Mouse (Mus musculus): Measurements from ENCODE around the gene Kcna3. TPM values are rescaled to one million over a fixed set of nuclear protein-coding genes. Genes with fewer than 3 reads are reported as not detected.

The Kcna3 gene
- polyA plus RNA-seq (2015; fragmentation: Nextera tagmentation; extraction: Ambion mirVana): 7.9 and 9.2 TPM in 2 replicates

DNA sequence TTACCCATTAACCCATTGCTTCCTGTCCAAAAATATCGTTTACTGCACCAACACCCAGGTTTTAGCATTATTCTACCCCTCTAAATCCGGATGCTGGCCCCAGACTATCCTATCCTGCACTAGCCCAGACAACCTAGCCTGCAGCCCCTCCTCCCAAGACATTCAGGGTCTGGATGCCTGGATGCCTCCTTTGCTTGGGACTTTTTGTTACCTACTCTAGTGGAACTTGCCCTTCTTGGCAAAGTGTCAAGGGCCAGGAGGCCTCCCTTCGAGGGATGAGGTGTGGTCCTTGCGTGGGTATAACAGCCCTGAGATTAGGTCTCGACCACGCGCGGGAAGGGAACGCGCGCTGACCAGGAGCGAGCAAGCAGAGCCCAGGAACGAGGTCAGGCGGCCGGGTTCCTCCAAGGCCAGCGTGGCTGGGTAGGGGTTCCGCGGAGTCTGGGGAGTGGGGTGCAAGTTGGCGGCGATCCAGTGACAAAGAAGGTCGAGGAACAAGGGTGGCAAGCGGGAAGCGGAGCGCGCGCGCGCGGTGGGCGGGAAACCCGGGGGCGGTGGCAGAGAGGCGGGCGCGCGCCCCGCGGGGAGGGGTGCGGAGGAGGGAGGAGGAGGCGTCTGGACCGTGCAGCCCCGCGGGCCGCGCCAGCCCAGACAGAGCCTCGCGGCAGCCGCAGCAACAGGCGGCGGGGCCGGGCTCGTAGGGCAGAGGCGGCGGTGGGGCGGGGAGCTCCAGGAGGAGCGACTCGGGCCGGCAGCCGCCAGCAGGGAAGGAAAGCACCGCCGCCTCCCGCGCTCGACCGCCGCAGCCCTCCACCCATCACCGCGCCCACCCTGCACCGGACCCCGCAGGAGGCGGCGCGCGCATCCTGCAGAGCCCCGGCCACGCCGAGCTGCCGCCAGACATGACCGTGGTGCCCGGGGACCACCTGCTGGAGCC is at the start of gene Kcna3:
Gene Kcna3, plus strand, starts transcription at position 649 of the 937 bp plus-strand sequence.
- Histone ChIP-seq H3K4me2 (peak within 1 kb of the TSS; percentile 86), H3K4me1 (peaks cover 43% of the 10 kb centered on the region), H3K9ac (replicated peaks) (peak within 1 kb of the TSS; percentile 83), H3K9me3 (replicated peaks) (no peaks in the 10 kb centered on the region), H3K36me3 (no peaks in the 10 kb centered on the region), H3K27ac (replicated peaks) (peak within 1 kb of the TSS; percentile 80), H3K4me3 (replicated peaks) (peak within 1 kb of the TSS; percentile 69), H3K27me3 (replicated peaks) (no peaks in the 10 kb centered on the region)
- peak; percentile 95 for ATAC-seq (ENCODE audit: low FRiP score)
- under 1% methylated on average over 52 of the region's 80 CpGs for WGBS

GRCm38 (mm10) chr3:106991334-106991733 is 44.6 kb upstream of the Kcna3 start:
- H3K27me3 ChIP-seq (replicated peaks): no peaks in the 10 kb centered on the region
- H3K36me3 ChIP-seq: no peaks in the 10 kb centered on the region
- H3K27ac ChIP-seq (replicated peaks): no peak overlapping the region
- no peak overlapping the region for H3K4me2 ChIP-seq
- H3K4me3 ChIP-seq (replicated peaks): no peak overlapping the region
- no peaks in the 10 kb centered on the region for H3K9me3 ChIP-seq (replicated peaks)
- H3K9ac ChIP-seq (replicated peaks): no peak overlapping the region
- 63% methylated on average over 1 of the region's 1 CpGs for WGBS
- no peak for ATAC-seq (ENCODE audit: low FRiP score)
- no peaks in the 10 kb centered on the region for H3K4me1 ChIP-seq

- Histone ChIP-seq H3K9me3 (replicated peaks) (no peaks in the 10 kb centered on the region), H3K4me2 (no peak overlapping the region), H3K4me1 (no peaks in the 10 kb centered on the region), H3K27me3 (replicated peaks) (no peaks in the 10 kb centered on the region), H3K9ac (replicated peaks) (no peak overlapping the region), H3K4me3 (replicated peaks) (no peak overlapping the region), H3K27ac (replicated peaks) (no peak overlapping the region), H3K36me3 (no peaks in the 10 kb centered on the region)
- 72% methylated on average over 1 of the region's 1 CpGs for WGBS
- ATAC-seq (ENCODE audit: low FRiP score): no peak
Observed at GRCm38 (mm10) chr3:106995347-106995746, 40.6 kb upstream of the Kcna3 start.

DNA sequence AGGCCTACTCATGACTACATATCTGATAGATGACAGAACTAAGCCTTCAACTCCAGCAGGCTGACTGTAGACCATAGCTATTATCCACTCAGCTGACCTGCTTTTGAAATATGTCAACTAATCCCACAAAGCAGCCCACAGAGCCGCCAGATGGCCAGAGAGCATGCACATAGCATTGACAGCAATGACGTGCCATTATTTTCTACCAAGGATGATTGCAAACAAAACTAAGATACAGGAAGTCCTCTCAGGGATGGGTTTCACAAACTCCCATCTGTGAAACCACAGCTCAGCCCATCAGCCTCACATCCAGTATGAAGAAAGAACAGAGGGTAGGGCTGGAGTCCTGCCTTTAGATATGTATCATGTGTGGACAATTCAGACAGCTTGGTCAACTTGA is 39.8 kb upstream of the Kcna3 start:
- no peaks in the 10 kb centered on the region for H3K4me1 ChIP-seq
- H3K27me3 ChIP-seq (replicated peaks): no peaks in the 10 kb centered on the region
- H3K9ac ChIP-seq (replicated peaks): no peak overlapping the region
- H3K9me3 ChIP-seq (replicated peaks): no peaks in the 10 kb centered on the region
- no peak overlapping the region for H3K27ac ChIP-seq (replicated peaks)
- no peak overlapping the region for H3K4me3 ChIP-seq (replicated peaks)
- WGBS: 83% methylated on average over 2 of the region's 2 CpGs
- no peak overlapping the region for H3K4me2 ChIP-seq
- ATAC-seq (ENCODE audit: low FRiP score): no peak
- no peaks in the 10 kb centered on the region for H3K36me3 ChIP-seq

DNA sequence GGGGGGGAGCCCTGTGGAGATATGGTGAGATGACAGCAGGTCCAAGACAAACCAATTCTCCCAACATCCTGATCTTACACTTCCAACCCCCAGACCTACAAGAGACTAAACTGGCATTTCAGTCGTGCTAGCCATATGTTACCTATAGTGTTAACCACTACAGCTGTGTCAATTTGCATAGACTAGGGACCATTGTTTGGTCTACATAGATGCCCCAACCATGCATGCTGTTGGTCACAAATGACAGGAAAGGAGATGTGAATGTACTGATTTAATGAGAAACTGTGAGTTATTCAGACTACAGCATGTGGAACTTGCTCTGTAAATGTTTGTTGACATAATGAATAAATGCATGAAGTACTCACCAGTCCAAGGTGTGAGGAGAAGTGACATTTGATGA is 37.6 kb upstream of the Kcna3 start:
- no peaks in the 10 kb centered on the region for H3K9me3 ChIP-seq (replicated peaks)
- no peak overlapping the region for H3K9ac ChIP-seq (replicated peaks)
- H3K4me3 ChIP-seq (replicated peaks): no peak overlapping the region
- no peak overlapping the region for H3K27ac ChIP-seq (replicated peaks)
- no peaks in the 10 kb centered on the region for H3K27me3 ChIP-seq (replicated peaks)
- H3K4me2 ChIP-seq: no peak overlapping the region
- H3K4me1 ChIP-seq: no peaks in the 10 kb centered on the region
- 76% methylated on average over 1 of the region's 1 CpGs for WGBS
- ATAC-seq (ENCODE audit: low FRiP score): no peak
- no peaks in the 10 kb centered on the region for H3K36me3 ChIP-seq

GRCm38 (mm10) chr3:107000165-107000564 is 35.8 kb upstream of the Kcna3 start:
- H3K27me3 ChIP-seq (replicated peaks): no peaks in the 10 kb centered on the region
- H3K4me3 ChIP-seq (replicated peaks): no peak overlapping the region
- no peaks in the 10 kb centered on the region for H3K9me3 ChIP-seq (replicated peaks)
- 84% methylated on average over 2 of the region's 2 CpGs for WGBS
- ATAC-seq (ENCODE audit: low FRiP score): no peak
- no peaks in the 10 kb centered on the region for H3K36me3 ChIP-seq
- H3K27ac ChIP-seq (replicated peaks): no peak overlapping the region
- H3K4me2 ChIP-seq: no peak overlapping the region
- H3K9ac ChIP-seq (replicated peaks): no peak overlapping the region
- H3K4me1 ChIP-seq: no peaks in the 10 kb centered on the region

GRCm38 (mm10) chr3:107002249-107003123 is 33.5 kb upstream of the Kcna3 start:
- peak; percentile 55; the same call in 1 of the 2 replicates for ATAC-seq (ENCODE audit: low FRiP score)
- no peaks in the 10 kb centered on the region for H3K27me3 ChIP-seq (replicated peaks)
- WGBS: 61% methylated on average over 8 of the region's 8 CpGs

DNA sequence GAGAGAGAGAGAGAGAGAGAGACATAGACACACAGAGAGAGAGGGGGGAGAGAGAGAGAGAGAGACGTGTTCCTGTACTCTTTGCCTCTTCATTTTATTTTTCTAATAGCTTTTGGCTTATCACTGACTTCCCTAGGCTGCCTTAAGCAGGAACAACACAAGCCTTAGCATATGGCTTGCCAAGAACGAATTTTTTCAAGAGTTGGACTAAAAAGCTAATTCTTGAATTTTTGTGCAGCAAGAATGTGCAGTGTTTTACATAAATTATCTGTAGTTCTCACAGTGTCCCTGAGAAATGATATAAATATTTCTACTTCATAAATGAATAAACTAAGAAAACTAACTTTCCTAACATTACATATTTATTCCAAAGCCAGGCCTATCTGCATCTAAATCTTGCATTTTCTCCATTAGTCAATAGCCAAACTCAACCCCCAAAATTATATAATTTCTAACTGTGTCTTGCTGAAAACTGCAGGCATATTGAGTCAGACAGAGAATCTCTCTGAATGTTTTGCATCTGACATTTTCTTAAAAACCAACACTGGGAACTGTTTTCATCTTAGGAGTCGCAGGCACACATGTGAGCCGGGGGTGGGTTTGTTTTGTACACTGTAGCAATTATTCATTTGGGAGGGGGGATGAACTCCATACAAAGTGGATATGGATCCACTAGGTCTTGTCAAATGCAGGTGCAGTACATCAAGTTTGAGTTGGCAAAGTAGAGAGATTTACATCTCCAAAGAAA is 26.5 kb upstream of the Kcna3 start:
- H3K27me3 ChIP-seq (replicated peaks): no peaks in the 10 kb centered on the region
- H3K4me2 ChIP-seq: no peak overlapping the region
- no peaks in the 10 kb centered on the region for H3K9me3 ChIP-seq (replicated peaks)
- no peaks in the 10 kb centered on the region for H3K36me3 ChIP-seq
- H3K4me3 ChIP-seq (replicated peaks): no peak overlapping the region
- 88% methylated on average over 4 of the region's 4 CpGs for WGBS
- no peaks in the 10 kb centered on the region for H3K4me1 ChIP-seq
- no peak overlapping the region for H3K9ac ChIP-seq (replicated peaks)
- no peak for ATAC-seq (ENCODE audit: low FRiP score)
- no peak overlapping the region for H3K27ac ChIP-seq (replicated peaks)

More at GRCm38 (mm10) chr3:107002249-107003123, 33.5 kb upstream of the Kcna3 start:
- no peaks in the 10 kb centered on the region for H3K4me1 ChIP-seq
- H3K36me3 ChIP-seq: no peaks in the 10 kb centered on the region
- no peak overlapping the region for H3K9ac ChIP-seq (replicated peaks)
- H3K27ac ChIP-seq (replicated peaks): no peak overlapping the region
- H3K4me3 ChIP-seq (replicated peaks): no peak overlapping the region
- H3K9me3 ChIP-seq (replicated peaks): no peaks in the 10 kb centered on the region
- no peak overlapping the region for H3K4me2 ChIP-seq

- Histone ChIP-seq H3K27ac (replicated peaks) (no peak overlapping the region), H3K4me2 (no peak overlapping the region), H3K9ac (replicated peaks) (no peak overlapping the region), H3K4me1 (no peaks in the 10 kb centered on the region), H3K27me3 (replicated peaks) (no peaks in the 10 kb centered on the region), H3K4me3 (replicated peaks) (no peak overlapping the region), H3K9me3 (replicated peaks) (no peaks in the 10 kb centered on the region), H3K36me3 (no peaks in the 10 kb centered on the region)
- ATAC-seq (ENCODE audit: low FRiP score): no peak
- WGBS: 71% methylated on average over 2 of the region's 2 CpGs
Observed at GRCm38 (mm10) chr3:107018286-107018685, 17.7 kb upstream of the Kcna3 start.

- WGBS: 79% methylated on average over 4 of the region's 4 CpGs
- Histone ChIP-seq H3K4me3 (replicated peaks) (no peak overlapping the region), H3K27me3 (replicated peaks) (no peaks in the 10 kb centered on the region), H3K27ac (replicated peaks) (no peak overlapping the region), H3K4me1 (peaks cover 12% of the 10 kb centered on the region), H3K9me3 (replicated peaks) (no peaks in the 10 kb centered on the region), H3K9ac (replicated peaks) (no peak overlapping the region), H3K36me3 (no peaks in the 10 kb centered on the region), H3K4me2 (no peak overlapping the region)
- no peak for ATAC-seq (ENCODE audit: low FRiP score)
Observed at GRCm38 (mm10) chr3:107031547-107031946, 4.4 kb upstream of the Kcna3 start.

DNA sequence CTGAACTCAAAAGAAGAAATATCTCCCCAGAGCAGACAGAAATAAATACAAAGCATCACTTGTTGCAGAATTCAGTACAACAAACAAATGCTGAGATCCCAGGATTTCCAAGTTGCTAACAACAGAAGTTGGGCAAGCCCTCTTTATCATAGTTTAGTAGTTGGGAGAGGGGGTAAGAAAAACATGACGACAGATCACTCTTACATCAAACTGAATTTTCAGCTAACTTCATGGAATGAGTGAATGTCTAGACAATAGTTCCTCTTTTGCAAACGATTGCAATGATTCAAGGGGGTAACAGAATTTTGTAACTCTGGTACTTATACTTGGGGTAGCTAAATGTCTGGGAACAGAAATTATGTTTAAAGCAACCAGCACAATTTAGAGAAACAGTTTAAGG is 1.2 kb upstream of the Kcna3 start:
- no peaks in the 10 kb centered on the region for H3K27me3 ChIP-seq (replicated peaks)
- H3K4me3 ChIP-seq (replicated peaks): peak overlapping the region; percentile 69; the same call in 1 of the 2 replicates
- no peaks in the 10 kb centered on the region for H3K36me3 ChIP-seq
- no peak overlapping the region; the same call in 1 of the 2 replicates for H3K9ac ChIP-seq (replicated peaks)
- ATAC-seq (ENCODE audit: low FRiP score): no peak
- no peaks in the 10 kb centered on the region for H3K9me3 ChIP-seq (replicated peaks)
- whole genome bisulfite sequencing: 64% methylated on average over 2 of the region's 2 CpGs
- peak overlapping the region; percentile 86; the same call in 1 of the 2 replicates for H3K4me2 ChIP-seq
- no peak overlapping the region for H3K27ac ChIP-seq (replicated peaks)
- peaks cover 41% of the 10 kb centered on the region for H3K4me1 ChIP-seq
